Mouse (Mus musculus) kidney, embryonic 16.5 days (tissue): Measurements from ENCODE around the gene Fkbp2. TPM values are rescaled to one million over a fixed set of nuclear protein-coding genes. Genes with fewer than 3 reads are reported as not detected.

Source experiments
- ATAC-seq: fragments of 200-750 bp; cut with Nextera tagmentation; 2 replicates; pipeline ENCODE4 v1.8.0; 2017; ENCODE audit warnings: moderate TSS enrichment; ENCODE audit not compliant: low FRiP score, low TSS enrichment
- H3K27ac ChIP-seq: fragments of 300-500 bp; sonication (generic); 2 replicates; pipeline ENCODE4 v1.5.1; 2014; ENCODE audit warnings: low read length
- H3K27me3 ChIP-seq: fragments of 300-500 bp; sonication (generic); 2 replicates; pipeline ENCODE4 v1.6.1; 2014; ENCODE audit warnings: low read length, control low read depth, mixed read lengths; ENCODE audit not compliant: insufficient read depth
- H3K36me3 ChIP-seq: fragments of 300-500 bp; sonication (generic); 2 replicates; pipeline ENCODE4 v1.6.1; 2014; ENCODE audit warnings: low read length, control low read depth, mixed read lengths; ENCODE audit not compliant: insufficient read depth
- H3K4me1 ChIP-seq: fragments of 300-500 bp; sonication (generic); 2 replicates; pipeline ENCODE4 v1.6.1; 2014; ENCODE audit warnings: low read length, control low read depth, mixed read lengths; ENCODE audit not compliant: insufficient read depth
- H3K4me2 ChIP-seq: fragments of 300-500 bp; sonication (generic); replicated peaks from 2 replicates; pipeline ENCODE4 v1.6.1; 2014; ENCODE audit warnings: low read depth, low read length
- H3K4me3 ChIP-seq: fragments of 300-500 bp; sonication (generic); 2 replicates; pipeline ENCODE4 v1.5.1; 2014; ENCODE audit warnings: mild to moderate bottlenecking, low read length
- H3K9ac ChIP-seq: fragments of 300-500 bp; sonication (generic); replicated peaks from 2 replicates; pipeline ENCODE4 v1.6.1; 2014; ENCODE audit warnings: low read length
- H3K9me3 ChIP-seq: fragments of 300-500 bp; sonication (generic); 2 replicates; pipeline ENCODE4 v1.6.1; 2016; ENCODE audit warnings: low read length, control low read depth
- WGBS: fragments of 180-500 bp; shearing (Covaris S2); extraction: QIAGEN DNeasy Blood & Tissue Kit; methylation state at CpG from one replicate; pipeline ENCODE4 v1.1.7; 2014; 5-methylcytosine and 5-hydroxymethylcytosine counted together
- polyA plus RNA-seq: library from polyadenylated mRNA; unstranded; fragments of >200 nt; fragmentation: Nextera tagmentation; extraction: Ambion mirVana; gene quantifications from 2 replicates; pipeline ENCODE4 v1.2.1, GENCODE M21; 2015

Gene Fkbp2
- polyA plus RNA-seq, 1 experiment from 2014 or later: 150 TPM

GRCm38 (mm10) chr19:7006892-7007593, 26.7 kb upstream of the Fkbp2 start:
- Histone ChIP-seq H3K36me3 (no peaks in the 10 kb centered on the region), H3K27ac (0 out of 2 replicates have a peak overlapping the region, but pooled peaks have one; percentile 14), H3K4me3 (no peak overlapping the region), H3K9me3 (no peaks in the 10 kb centered on the region), H3K4me1 (no peaks in the 10 kb centered on the region), H3K4me2 (no peak overlapping the region), H3K27me3 (no peaks in the 10 kb centered on the region), H3K9ac (no peak overlapping the region)
- ATAC-seq: no peak
- 82% methylated on average over 9 of the region's 9 CpGs for WGBS

GRCm38 (mm10) chr19:6999360-7000063, 19.2 kb upstream of the Fkbp2 start:
- Histone ChIP-seq H3K36me3 (peaks cover 17% of the 10 kb centered on the region), H3K4me2 (no peak overlapping the region), H3K27me3 (no peaks in the 10 kb centered on the region), H3K9me3 (no peaks in the 10 kb centered on the region), H3K9ac (no peak overlapping the region), H3K4me1 (peaks cover 19% of the 10 kb centered on the region), H3K4me3 (no peak overlapping the region), H3K27ac (no peak overlapping the region)
- no peak for ATAC-seq
- 94% methylated on average over 19 of the region's 19 CpGs for WGBS

- 81% methylated on average over 9 of the region's 9 CpGs for WGBS
- no peaks in the 10 kb centered on the region for H3K9me3 ChIP-seq
- H3K9ac ChIP-seq: no peak overlapping the region
- peaks cover 17% of the 10 kb centered on the region for H3K36me3 ChIP-seq
- H3K27ac ChIP-seq: no peak overlapping the region
- H3K4me2 ChIP-seq: no peak overlapping the region
- no peak overlapping the region for H3K4me3 ChIP-seq
- H3K27me3 ChIP-seq: no peaks in the 10 kb centered on the region
- no peak for ATAC-seq
- peaks cover 28% of the 10 kb centered on the region for H3K4me1 ChIP-seq
These were observed 17.5 kb upstream of the Fkbp2 start for GRCm38 (mm10) chr19:6997721-6998290.

- peak within 1 kb of the TSS; percentile 86 for H3K9ac ChIP-seq
- no peaks in the 10 kb centered on the region for H3K27me3 ChIP-seq
- peak within 1 kb of the TSS; percentile 77 for H3K27ac ChIP-seq
- peak within 1 kb of the TSS; percentile 67 for H3K4me3 ChIP-seq
- under 1% methylated on average over 23 of the region's 24 CpGs for WGBS
- H3K36me3 ChIP-seq: peaks cover 17% of the 10 kb centered on the region
- peak within 1 kb of the TSS; percentile 90 for H3K4me2 ChIP-seq
- peaks cover 35% of the 10 kb centered on the region for H3K4me1 ChIP-seq
- ATAC-seq: peak; percentile 83
- H3K9me3 ChIP-seq: no peaks in the 10 kb centered on the region
These were observed 15.7 kb upstream of the Fkbp2 start, which contains the start of the genes Nudt22 and Trpt1 for GRCm38 (mm10) chr19:6996006-6996405. TSS of gene Nudt22 (minus strand) at chr19:6996117. TSS of gene Trpt1 (plus strand) at chr19:6996131.

GRCm38 (mm10) chr19:6995255-6995991, 15.1 kb upstream of the Fkbp2 start:
- 45% methylated on average over 21 of the region's 21 CpGs for WGBS
- Histone ChIP-seq H3K27ac (peak overlapping the region; percentile 35), H3K4me2 (peak overlapping the region; percentile 90), H3K36me3 (peaks cover 16% of the 10 kb centered on the region), H3K4me3 (peak overlapping the region; percentile 67), H3K27me3 (no peaks in the 10 kb centered on the region), H3K9ac (peak overlapping the region; percentile 86), H3K9me3 (no peaks in the 10 kb centered on the region), H3K4me1 (peaks cover 35% of the 10 kb centered on the region)
- ATAC-seq: no peak

- 69% methylated on average over 8 of the region's 8 CpGs for WGBS
- H3K9ac ChIP-seq: peak overlapping the region; percentile 46
These were observed 14.2 kb upstream of the Fkbp2 start for GRCm38 (mm10) chr19:6994489-6994888.

GRCm38 (mm10) chr19:6994002-6994401, 13.7 kb upstream of the Fkbp2 start:
- ATAC-seq: no peak
- no peak overlapping the region for H3K4me2 ChIP-seq
- no peak overlapping the region for H3K9ac ChIP-seq

More at GRCm38 (mm10) chr19:6994489-6994888, 14.2 kb upstream of the Fkbp2 start:
- Histone ChIP-seq H3K36me3 (peaks cover 7% of the 10 kb centered on the region), H3K27ac (peak overlapping the region; percentile 7; the same call in 1 of the 2 replicates), H3K4me2 (peak overlapping the region; percentile 90), H3K9me3 (no peaks in the 10 kb centered on the region), H3K4me3 (0 out of 2 replicates have a peak overlapping the region, but pooled peaks have one; percentile 67), H3K4me1 (peaks cover 35% of the 10 kb centered on the region), H3K27me3 (no peaks in the 10 kb centered on the region)
- ATAC-seq: no peak

GRCm38 (mm10) chr19:6993011-6993770, 12.9 kb upstream of the Fkbp2 start:
- peak overlapping the region; percentile 61 for H3K9ac ChIP-seq
- peaks cover 3% of the 10 kb centered on the region; the same call in 1 of the 2 replicates for H3K36me3 ChIP-seq
- peak overlapping the region; percentile 99 for H3K4me2 ChIP-seq
- no peaks in the 10 kb centered on the region for H3K9me3 ChIP-seq
- H3K4me3 ChIP-seq: peak overlapping the region; percentile 67
- 58% methylated on average over 14 of the region's 14 CpGs for WGBS
- peak overlapping the region; percentile 52; the same call in 1 of the 2 replicates for H3K27ac ChIP-seq
- ATAC-seq: no peak
- H3K4me1 ChIP-seq: peaks cover 37% of the 10 kb centered on the region
- H3K27me3 ChIP-seq: no peaks in the 10 kb centered on the region

More at GRCm38 (mm10) chr19:6994002-6994401, 13.7 kb upstream of the Fkbp2 start:
- Histone ChIP-seq H3K4me1 (peaks cover 35% of the 10 kb centered on the region), H3K27ac (no peak overlapping the region), H3K9me3 (no peaks in the 10 kb centered on the region), H3K27me3 (no peaks in the 10 kb centered on the region), H3K4me3 (no peak overlapping the region), H3K36me3 (peaks cover 6% of the 10 kb centered on the region)
- 85% methylated on average over 8 of the region's 8 CpGs for WGBS
